Mouse (Mus musculus) embryonic facial prominence, embryonic 11.5 days (tissue): Measurements from ENCODE around the gene Disp2. TPM values are rescaled to one million over a fixed set of nuclear protein-coding genes. Genes with fewer than 3 reads are reported as not detected.

Experiments
- ATAC-seq: fragments of 200-750 bp; cut with Nextera tagmentation; replicated peaks from 2 replicates; pipeline ENCODE4 v1.8.0; 2017; ENCODE audit warnings: low read depth; ENCODE audit not compliant: insufficient number of reproducible peaks, low FRiP score, low TSS enrichment
- DNase-seq: peaks from one replicate; pipeline ENCODE4 v3.0.0-alpha.2; 2015; ENCODE audit warnings: low spot score
- H3K27ac ChIP-seq: fragments of 300-500 bp; sonication (generic); replicated peaks from 2 replicates; pipeline ENCODE4 v1.5.1; 2014; ENCODE audit warnings: mild to moderate bottlenecking, low read depth, low read length, control low read depth
- H3K27me3 ChIP-seq: fragments of 300-500 bp; sonication (generic); 2 replicates; pipeline ENCODE4 v1.6.1; 2014; ENCODE audit warnings: mild to moderate bottlenecking, low read length, moderate library complexity, mixed read lengths; ENCODE audit not compliant: control insufficient read depth, insufficient read depth
- H3K36me3 ChIP-seq: fragments of 300-500 bp; sonication (generic); replicated peaks from 2 replicates; pipeline ENCODE4 v1.6.1; 2014; ENCODE audit warnings: low read depth, mild to moderate bottlenecking, low read length, moderate library complexity, mixed read lengths; ENCODE audit not compliant: control insufficient read depth, insufficient read depth
- H3K4me1 ChIP-seq: fragments of 300-500 bp; sonication (generic); 2 replicates; pipeline ENCODE4 v1.6.1; 2014; ENCODE audit warnings: low read length, mixed read lengths; ENCODE audit not compliant: control insufficient read depth, insufficient read depth
- H3K4me2 ChIP-seq: fragments of 300-500 bp; sonication (generic); 2 replicates; pipeline ENCODE4 v1.6.1; 2014; ENCODE audit warnings: low read depth, mild to moderate bottlenecking, control low read depth, low read length, moderate library complexity
- H3K4me3 ChIP-seq: fragments of 300-500 bp; sonication (generic); 2 replicates; pipeline ENCODE4 v1.5.1; 2014; ENCODE audit warnings: low read depth, low read length, control low read depth
- H3K9ac ChIP-seq: fragments of 300-500 bp; sonication (generic); replicated peaks from 2 replicates; pipeline ENCODE4 v1.6.1; 2014; ENCODE audit warnings: mild to moderate bottlenecking, control low read depth, low read length
- H3K9me3 ChIP-seq: fragments of 300-500 bp; sonication (generic); replicated peaks from 2 replicates; pipeline ENCODE4 v1.6.1; 2016; ENCODE audit warnings: mild to moderate bottlenecking, low read length, inconsistent platforms, mixed read lengths; ENCODE audit not compliant: control insufficient read depth
- WGBS: fragments of 180-500 bp; shearing (Covaris S2); extraction: QIAGEN DNeasy Blood & Tissue Kit; methylation state at CpG from one replicate; pipeline ENCODE4 v1.1.7; 2014; 5-methylcytosine and 5-hydroxymethylcytosine counted together
- polyA plus RNA-seq: library from polyadenylated mRNA; unstranded; fragments of >200 nt; fragmentation: Nextera tagmentation; extraction: Ambion mirVana; gene quantifications from 2 replicates; pipeline ENCODE4 v1.2.1, GENCODE M21; 2014

Disp2 gene
- polyA plus RNA-seq, 1 experiment from 2014 or later = 1.5 TPM

DNA sequence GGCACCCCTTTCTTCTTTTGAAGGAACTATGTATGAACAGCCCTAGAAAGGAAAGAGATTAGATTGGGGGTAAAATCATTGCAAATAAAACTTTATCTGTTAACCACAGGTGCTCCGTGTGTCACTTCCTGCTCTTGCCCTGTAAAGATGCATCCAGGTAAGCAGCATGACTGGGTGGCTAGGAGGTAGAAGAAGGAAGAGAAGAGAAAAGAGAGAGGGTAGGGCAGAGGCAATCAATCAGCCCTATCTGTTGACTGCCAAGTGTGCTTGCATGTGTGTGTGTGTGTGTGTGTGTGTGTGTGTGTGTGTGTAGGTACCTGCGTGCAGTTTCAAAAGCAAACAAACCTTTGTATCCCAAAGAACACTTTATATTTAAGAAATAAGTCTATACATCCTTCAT, 5.0 kb upstream of the Disp2 start:
- H3K27me3 ChIP-seq = no peaks in the 10 kb centered on the region
- no peaks in the 10 kb centered on the region for H3K4me1 ChIP-seq
- H3K4me3 ChIP-seq = no peak overlapping the region
- WGBS = 86% methylated on average over 2 of the region's 2 CpGs
- ATAC-seq (no peak), DNase-seq (no peak)
- no peak overlapping the region for H3K27ac ChIP-seq
- H3K9ac ChIP-seq = no peak overlapping the region
- no peaks in the 10 kb centered on the region for H3K9me3 ChIP-seq
- H3K4me2 ChIP-seq = no peak overlapping the region
- H3K36me3 ChIP-seq = no peaks in the 10 kb centered on the region

GRCm38 (mm10) chr2:118775396-118775795, 4.1 kb upstream of the Disp2 start:
- Histone ChIP-seq H3K4me1 (no peaks in the 10 kb centered on the region), H3K27me3 (no peaks in the 10 kb centered on the region), H3K27ac (no peak overlapping the region), H3K9me3 (no peaks in the 10 kb centered on the region), H3K9ac (no peak overlapping the region), H3K4me3 (no peak overlapping the region), H3K36me3 (no peaks in the 10 kb centered on the region), H3K4me2 (no peak overlapping the region)
- 86% methylated on average over 1 of the region's 1 CpGs for WGBS
- ATAC-seq = no peak
- no peak for DNase-seq

DNA sequence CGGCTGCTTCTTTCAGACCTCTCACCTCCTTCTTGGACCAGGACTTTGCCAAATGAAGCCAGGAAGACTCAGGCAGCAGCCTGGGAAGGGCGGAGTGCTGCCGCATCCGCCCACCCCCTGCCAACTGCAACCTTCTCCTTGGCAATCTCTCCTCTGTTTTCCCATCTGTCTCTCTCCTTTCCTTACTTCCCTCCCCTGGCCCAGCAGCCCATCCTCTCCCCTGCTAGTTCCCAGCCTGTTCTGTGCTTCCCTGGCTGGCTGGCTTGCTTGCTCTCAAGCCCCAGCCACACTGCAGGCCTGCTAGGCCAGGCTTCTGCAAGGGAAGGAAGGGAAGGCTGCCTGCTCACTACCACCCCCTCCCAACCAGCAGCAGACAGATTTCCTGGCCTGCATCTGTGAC, 3.7 kb upstream of the Disp2 start:
- WGBS = 77% methylated on average over 3 of the region's 4 CpGs
- H3K9ac ChIP-seq = no peak overlapping the region
- H3K4me3 ChIP-seq = no peak overlapping the region
- H3K27ac ChIP-seq = no peak overlapping the region
- DNase-seq (no peak), ATAC-seq (no peak)
- no peaks in the 10 kb centered on the region for H3K9me3 ChIP-seq
- no peak overlapping the region for H3K4me2 ChIP-seq
- no peaks in the 10 kb centered on the region for H3K36me3 ChIP-seq
- H3K27me3 ChIP-seq = no peaks in the 10 kb centered on the region
- no peaks in the 10 kb centered on the region for H3K4me1 ChIP-seq

GRCm38 (mm10) chr2:118776295-118776694, 3.2 kb upstream of the Disp2 start:
- ATAC-seq = no peak
- Histone ChIP-seq H3K27me3 (no peaks in the 10 kb centered on the region), H3K4me2 (no peak overlapping the region), H3K27ac (no peak overlapping the region), H3K36me3 (no peaks in the 10 kb centered on the region), H3K9me3 (no peaks in the 10 kb centered on the region), H3K4me1 (no peaks in the 10 kb centered on the region), H3K9ac (no peak overlapping the region), H3K4me3 (no peak overlapping the region)
- 71% methylated on average over 2 of the region's 2 CpGs for WGBS
- DNase-seq = no peak

- Histone ChIP-seq H3K36me3 (no peaks in the 10 kb centered on the region), H3K9me3 (no peaks in the 10 kb centered on the region), H3K4me1 (no peaks in the 10 kb centered on the region), H3K9ac (no peak overlapping the region), H3K4me2 (no peak overlapping the region), H3K27me3 (no peaks in the 10 kb centered on the region), H3K27ac (no peak overlapping the region), H3K4me3 (no peak overlapping the region)
- ATAC-seq (no peak), DNase-seq (no peak)
- whole genome bisulfite sequencing = 68% methylated on average over 4 of the region's 4 CpGs
Measured at GRCm38 (mm10) chr2:118778418-118778817, 1.1 kb upstream of the Disp2 start.

GRCm38 (mm10) chr2:118779065-118779464, 454 bp upstream of the Disp2 start:
- peak overlapping the region; percentile 57 for H3K4me2 ChIP-seq
- H3K4me1 ChIP-seq = no peaks in the 10 kb centered on the region
- peak overlapping the region; percentile 41 for H3K9ac ChIP-seq
- H3K27me3 ChIP-seq = no peaks in the 10 kb centered on the region
- WGBS = 8% methylated on average over 10 of the region's 10 CpGs
- no peaks in the 10 kb centered on the region for H3K36me3 ChIP-seq
- DNase-seq (peak; percentile 13), ATAC-seq (no peak)
- no peak overlapping the region for H3K27ac ChIP-seq
- H3K9me3 ChIP-seq = no peaks in the 10 kb centered on the region
- peak overlapping the region; percentile 27 for H3K4me3 ChIP-seq

- no peak for ATAC-seq
- no peak for DNase-seq
- Histone ChIP-seq H3K4me1 (no peaks in the 10 kb centered on the region), H3K36me3 (no peaks in the 10 kb centered on the region), H3K27me3 (no peaks in the 10 kb centered on the region), H3K9me3 (no peaks in the 10 kb centered on the region), H3K4me3 (no peak overlapping the region), H3K9ac (no peak overlapping the region), H3K27ac (no peak overlapping the region), H3K4me2 (no peak overlapping the region)
- WGBS = 45% methylated on average over 1 of the region's 1 CpGs
Measured at GRCm38 (mm10) chr2:118781115-118781514, 1.6 kb downstream of the Disp2 start.

DNA sequence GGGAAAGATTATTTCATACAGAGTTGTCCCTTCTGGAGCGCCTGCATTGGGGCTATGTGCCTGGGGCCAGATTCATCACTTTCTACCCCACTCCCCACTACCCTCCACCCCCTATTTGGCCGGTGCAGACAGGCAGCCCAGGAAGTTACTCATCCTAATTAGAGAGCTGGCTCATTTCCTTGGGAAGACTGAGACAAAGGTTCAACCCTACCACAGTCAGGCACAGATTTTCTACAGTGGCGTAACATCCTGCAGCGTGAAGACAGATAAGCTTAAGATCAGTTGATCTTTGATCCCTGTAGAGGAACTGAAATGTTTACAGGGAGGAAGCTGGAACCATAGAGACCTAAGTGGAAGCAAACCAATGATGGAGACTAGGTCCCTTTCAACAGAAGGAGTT, 2.8 kb downstream of the Disp2 start:
- Histone ChIP-seq H3K9ac (no peak overlapping the region), H3K27me3 (no peaks in the 10 kb centered on the region), H3K9me3 (no peaks in the 10 kb centered on the region), H3K36me3 (no peaks in the 10 kb centered on the region), H3K4me2 (no peak overlapping the region), H3K4me3 (no peak overlapping the region), H3K27ac (no peak overlapping the region), H3K4me1 (no peaks in the 10 kb centered on the region)
- WGBS = 49% methylated on average over 4 of the region's 4 CpGs
- DNase-seq (no peak), ATAC-seq (no peak)
